Mouse (Mus musculus) myocyte (in vitro differentiated cells): ENCODE data around the gene Nfkbia.

ENCODE experiments used
- E2F4 ChIP-seq: IDR thresholded peaks from one replicate; pipeline ENCODE4 v1.6.1; 2011; ENCODE audit warnings: mild to moderate bottlenecking, control low read depth, moderate library complexity; ENCODE audit not compliant: insufficient read depth
- MYOD1 ChIP-seq, 3 experiments: IDR thresholded peaks; one replicate each; pipeline ENCODE4 v1.6.1; 2011; ENCODE audit warnings: control low read depth in 2 of 3, low read depth in 2 of 3, mild to moderate bottlenecking in 2 of 3, moderate library complexity in 1 of 3; ENCODE audit not compliant: insufficient read length in 2 of 3, control insufficient read depth in 1 of 3
- POLR2A ChIP-seq: IDR thresholded peaks from one replicate; pipeline ENCODE4 v1.6.1; 2011; ENCODE audit warnings: low read depth, mild to moderate bottlenecking, control low read depth, moderate library complexity; ENCODE audit not compliant: insufficient read length
- POLR2AphosphoS2 ChIP-seq: IDR thresholded peaks from one replicate; pipeline ENCODE4 v1.6.1; 2011; ENCODE audit warnings: low read depth, control low read depth; ENCODE audit not compliant: insufficient read length
- SRF ChIP-seq: IDR thresholded peaks from one replicate; pipeline ENCODE4 v1.6.1; 2011; ENCODE audit warnings: low read depth; ENCODE audit not compliant: control insufficient read depth, insufficient read length
- USF1 ChIP-seq: IDR thresholded peaks from one replicate; pipeline ENCODE4 v1.6.1; 2011; ENCODE audit warnings: low read depth, mild to moderate bottlenecking, control low read depth, moderate library complexity

DNA sequence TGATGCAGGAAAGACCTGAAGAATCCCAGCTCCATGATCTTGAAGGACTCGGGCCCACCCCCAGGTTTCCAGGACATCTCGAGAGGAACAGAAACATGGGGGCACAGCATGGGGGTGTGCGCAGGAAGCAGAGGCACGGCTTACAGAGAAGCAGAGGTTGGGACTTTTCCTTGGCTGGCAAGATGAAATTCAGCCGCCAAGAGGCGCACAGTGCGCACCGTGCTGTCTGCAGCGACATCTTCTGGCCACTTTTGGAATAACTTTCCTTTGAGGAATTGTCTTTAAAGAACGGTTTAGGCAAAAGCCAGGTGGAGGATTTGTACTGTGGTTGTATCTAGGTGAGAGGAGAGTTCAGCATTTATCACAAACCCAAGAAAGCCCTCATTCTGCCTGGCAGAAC, 6.6 kb upstream of the Nfkbia start:
- no peak for TF ChIP-seq POLR2A
- no peak for TF ChIP-seq USF1
- no peak for TF ChIP-seq MYOD1 (IDR thresholded peaks at IDR 0.05; ENCODE audit: control insufficient read depth in 1 of 3, insufficient read length in 2 of 3, low read depth in 2 of 3)
- TF ChIP-seq E2F4: no peak
- no peak for TF ChIP-seq POLR2AphosphoS2
- no peak for TF ChIP-seq SRF
